Mouse (Mus musculus): Measurements from ENCODE around the gene Fbxo10.

DNA sequence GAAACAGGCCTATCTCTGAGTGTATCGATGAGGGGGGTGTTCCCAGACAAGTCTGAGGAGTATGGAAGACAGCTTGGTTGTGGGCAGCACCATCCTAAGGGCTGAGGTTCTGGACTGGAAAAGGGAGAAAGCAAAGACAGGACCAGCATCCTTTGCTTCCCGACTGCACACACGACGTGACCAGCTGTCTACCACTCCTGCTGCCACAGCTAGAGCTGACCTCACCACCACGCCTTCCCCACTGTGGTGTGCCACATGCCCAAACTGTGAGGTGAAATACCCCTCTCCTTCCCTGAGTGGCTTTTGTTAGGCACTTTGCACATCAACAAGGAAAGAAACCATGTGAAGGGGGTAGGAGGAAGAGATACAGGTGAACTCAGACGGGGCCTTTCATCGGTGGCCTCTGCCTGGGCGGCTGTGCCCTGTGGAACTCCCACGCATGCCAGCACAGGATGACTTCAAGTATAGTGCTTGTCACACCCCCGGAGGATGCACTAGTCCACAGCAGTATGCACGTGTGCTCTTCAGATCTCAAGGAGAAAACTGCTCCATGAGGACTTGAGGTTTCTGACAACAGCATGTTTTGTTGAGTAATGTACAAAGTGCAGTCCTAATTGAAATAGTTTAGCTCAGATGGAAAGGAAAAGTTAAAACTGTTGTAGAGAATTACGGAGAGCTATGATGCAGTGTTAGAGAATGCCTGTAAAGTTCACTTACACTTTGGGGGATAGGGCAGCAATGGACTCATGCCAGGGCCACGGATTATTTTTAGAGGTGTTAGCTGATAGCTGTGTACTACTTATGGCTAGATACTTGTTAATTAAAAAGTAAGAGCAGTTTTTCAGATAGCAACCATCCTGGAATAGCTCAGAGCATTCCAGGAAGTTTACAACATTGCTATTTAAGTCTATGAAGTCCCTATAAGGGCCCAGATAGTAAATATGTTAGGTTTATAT, 46.7 kb downstream of the Fbxo10 start:
- TF ChIP-seq POLR2A (IDR thresholded peaks at IDR 0.05; ENCODE audit: control insufficient read depth, extremely low read depth, insufficient read depth, low read length, poor library complexity), result no peak
- TF ChIP-seq CTCF (IDR thresholded peaks at IDR 0.05; ENCODE audit: borderline replicate concordance, control insufficient read depth, extremely low read depth, insufficient read depth, low read length, poor library complexity), result no peak
